Mouse (Mus musculus) heart, adult 2 months (tissue): ENCODE measurements at regions not wholly inside any gene's neighbourhood (a gene's known extent, or its start where the extent isn't known, plus 50 kb on each side); places are given as distances from the start of the nearest gene placed in this dataset.

Experiments
- CTCF ChIP-seq: fragments of 200-600 bp; IDR thresholded peaks from 2 replicates; pipeline ENCODE4 v1.8.1; 2022; ENCODE audit warnings: antibody characterized with exemption, mild to moderate bottlenecking, moderate library complexity
- EP300 ChIP-seq: fragments of 200-500 bp; IDR thresholded peaks from 2 replicates; pipeline ENCODE4 v1.6.1; 2011; ENCODE audit warnings: low read depth, low read length, control low read depth; ENCODE audit not compliant: insufficient read depth
- POLR2A ChIP-seq: fragments of 200-500 bp; IDR thresholded peaks from 2 replicates; pipeline ENCODE4 v1.6.1; 2011; ENCODE audit warnings: mild to moderate bottlenecking, low read depth, low read length, control low read depth; ENCODE audit not compliant: insufficient read depth

- TF ChIP-seq CTCF: no peak
- TF ChIP-seq POLR2A: no peak
- no peak for TF ChIP-seq EP300
Observed at GRCm38 (mm10) chr1:114721142-114721541, 963.4 kb upstream of the Cntnap5a start.
